In the genomic region with DNA sequence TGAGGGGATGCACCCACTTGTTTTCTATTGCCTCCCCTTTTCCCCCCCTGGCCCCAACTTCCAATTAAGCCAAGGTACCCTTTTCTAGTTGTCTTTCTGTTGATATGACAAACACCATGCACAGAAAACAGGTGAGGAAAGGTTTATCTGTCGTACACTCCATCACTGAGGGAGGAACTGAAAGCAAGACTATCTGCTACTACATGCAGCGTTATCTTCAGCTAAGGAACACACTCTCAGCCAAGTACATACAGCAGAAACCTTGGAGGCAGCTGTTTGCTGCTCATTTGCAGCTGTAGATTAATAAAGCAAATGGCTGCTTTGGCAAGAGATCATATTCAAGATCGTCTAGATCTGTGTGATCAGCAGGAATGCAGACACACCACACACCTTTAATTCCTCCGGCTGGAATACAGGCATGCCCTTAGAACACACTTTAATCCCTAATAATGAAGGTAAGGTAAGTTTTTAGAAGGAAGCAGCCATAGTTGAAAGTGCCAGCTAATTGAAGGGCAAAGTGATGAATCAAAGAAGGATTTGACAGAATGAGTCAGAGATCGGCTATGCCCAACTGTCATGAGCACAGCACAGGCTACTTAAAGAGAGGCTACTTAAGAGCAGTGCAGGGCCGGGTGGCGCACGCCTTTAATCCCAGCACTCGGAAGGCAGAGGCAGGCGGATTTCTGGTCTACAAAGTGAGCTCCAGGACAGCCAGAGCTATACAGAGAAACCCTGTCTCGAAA, we compare ENCODE assay signal across 14 mouse cellular contexts.
"Had no signal": no experiment of that assay in that cellular context is flagged by ENCODE, and none has a peak within 500 bp of the region (broad histone marks: within the 10 kb centered on the region; RNA-seq: fewer than 3 reads in every experiment).

No protein-coding gene starts in this region.

- ATAC-seq: liver, postnatal 0 days; midbrain, embryonic 13.5 days had no signal

- H3K4me3 ChIP-seq: layer of hippocampus, adult 2 months; limb, embryonic 12.5 days; liver, embryonic 13.5 days; lung, embryonic 15.5 days; midbrain, embryonic 13.5 days; myocyte; neural tube, embryonic 15.5 days; stomach, embryonic 15.5 days had no signal

- H3K4me2 ChIP-seq: limb, embryonic 12.5 days; liver, embryonic 13.5 days; lung, embryonic 15.5 days; midbrain, embryonic 13.5 days; neural tube, embryonic 15.5 days; stomach, embryonic 15.5 days had no signal

- H3K36me3 ChIP-seq: limb, embryonic 12.5 days; liver, embryonic 13.5 days; lung, embryonic 15.5 days; midbrain, embryonic 13.5 days; neural tube, embryonic 15.5 days; stomach, embryonic 15.5 days had no signal

- DNase-seq: kidney, postnatal 10 days; kidney, postnatal 4 days; liver; liver, embryonic 13.5 days; liver, postnatal 0 days; thymus, adult 2 months; thymus, postnatal 25 days had no signal

- H3K9ac ChIP-seq: limb, embryonic 12.5 days; liver, embryonic 13.5 days; liver, postnatal 0 days; lung, embryonic 15.5 days; midbrain, embryonic 13.5 days; neural tube, embryonic 15.5 days; stomach, embryonic 15.5 days had no signal

- H3K27ac ChIP-seq: layer of hippocampus, adult 2 months; limb, embryonic 12.5 days; liver, embryonic 13.5 days; lung, embryonic 15.5 days; midbrain, embryonic 13.5 days; neural tube, embryonic 15.5 days; stomach, embryonic 15.5 days had no signal

- H3K4me1 ChIP-seq: limb, embryonic 12.5 days; liver, embryonic 13.5 days; lung, embryonic 15.5 days; midbrain, embryonic 13.5 days; neural tube, embryonic 15.5 days; stomach, embryonic 15.5 days had no signal

- H3K9me3 ChIP-seq: limb, embryonic 12.5 days; liver, embryonic 13.5 days; lung, embryonic 15.5 days; midbrain, embryonic 13.5 days; neural tube, embryonic 15.5 days; stomach, embryonic 15.5 days had no signal

- H3K27me3 ChIP-seq: limb, embryonic 12.5 days; lung, embryonic 15.5 days; neural tube, embryonic 15.5 days; stomach, embryonic 15.5 days had no signal
